Mouse (Mus musculus) intestine, postnatal 0 days (tissue): Measurements from ENCODE around the gene Slc9b2. TPM values are rescaled to one million over a fixed set of nuclear protein-coding genes. Genes with fewer than 3 reads are reported as not detected.

ENCODE experiments used
- ATAC-seq: fragments of 200-750 bp; cut with Nextera tagmentation; 2 replicates; pipeline ENCODE4 v1.8.0; 2017; ENCODE audit warnings: mild to moderate bottlenecking, moderate TSS enrichment, moderate library complexity
- H3K27ac ChIP-seq: fragments of 300-500 bp; sonication (generic); 2 replicates; pipeline ENCODE4 v1.5.1; 2014; ENCODE audit warnings: mild to moderate bottlenecking, low read depth, low read length, moderate library complexity
- H3K27me3 ChIP-seq: fragments of 300-500 bp; sonication (generic); replicated peaks from 2 replicates; pipeline ENCODE4 v1.6.1; 2014; ENCODE audit warnings: low read length, mixed read lengths; ENCODE audit not compliant: control insufficient read depth, insufficient read depth
- H3K36me3 ChIP-seq: fragments of 300-500 bp; sonication (generic); 2 replicates; pipeline ENCODE4 v1.6.1; 2014; ENCODE audit warnings: mild to moderate bottlenecking, moderate library complexity; ENCODE audit not compliant: control insufficient read depth, insufficient read depth
- H3K4me1 ChIP-seq: fragments of 300-500 bp; sonication (generic); replicated peaks from 2 replicates; pipeline ENCODE4 v1.6.1; 2014; ENCODE audit warnings: antibody characterized with exemption, low read length, mixed read lengths; ENCODE audit not compliant: control insufficient read depth, insufficient read depth
- H3K4me2 ChIP-seq: fragments of 300-500 bp; sonication (generic); replicated peaks from 2 replicates; pipeline ENCODE4 v1.6.1; 2014; ENCODE audit warnings: low read depth, mild to moderate bottlenecking, moderate library complexity
- H3K4me3 ChIP-seq: fragments of 300-500 bp; sonication (generic); 2 replicates; pipeline ENCODE4 v1.5.1; 2014; ENCODE audit warnings: low read depth, low read length
- H3K9ac ChIP-seq: fragments of 300-500 bp; sonication (generic); 2 replicates; pipeline ENCODE4 v1.6.1; 2014; ENCODE audit warnings: mild to moderate bottlenecking, low read depth, low read length
- H3K9me3 ChIP-seq: fragments of 300-500 bp; sonication (generic); 2 replicates; pipeline ENCODE4 v1.6.1; 2016; ENCODE audit warnings: mixed run types; ENCODE audit not compliant: control insufficient read depth
- CTCF ChIP-seq: sonication (generic); IDR thresholded peaks from 2 replicates; pipeline ENCODE4 v1.5.1; 2016; ENCODE audit warnings: low read depth, mild to moderate bottlenecking, control low read depth, antibody characterized with exemption, moderate library complexity
- WGBS: fragments of 180-500 bp; shearing (Covaris S2); extraction: QIAGEN DNeasy Blood & Tissue Kit; methylation state at CpG from one replicate; pipeline ENCODE4 v1.1.7; 2014; 5-methylcytosine and 5-hydroxymethylcytosine counted together
- polyA plus RNA-seq: library from polyadenylated mRNA; unstranded; fragments of >200 nt; fragmentation: Nextera tagmentation; extraction: Ambion mirVana; gene quantifications from 2 replicates; pipeline ENCODE4 v1.2.1, GENCODE M21; 2015

The Slc9b2 gene
- polyA plus RNA-seq, result 0.59 and 0.68 TPM in 2 replicates

- H3K9ac ChIP-seq, result no peak within 1 kb of the TSS
Observed at GRCm38 (mm10) chr3:135307411-135308259, at the start of gene Slc9b2. Slc9b2 (plus strand) TSS chr3:135307700.

GRCm38 (mm10) chr3:135258919-135259318, 48.6 kb upstream of the Slc9b2 start:
- no peaks in the 10 kb centered on the region for H3K9me3 ChIP-seq
- peaks cover 61% of the 10 kb centered on the region for H3K36me3 ChIP-seq
- no peak for ATAC-seq
- WGBS, result 89% methylated on average over 10 of the region's 10 CpGs
- no peak overlapping the region for H3K9ac ChIP-seq
- no peak overlapping the region for H3K27ac ChIP-seq
- H3K4me1 ChIP-seq, result no peaks in the 10 kb centered on the region
- no peaks in the 10 kb centered on the region for H3K27me3 ChIP-seq
- TF ChIP-seq CTCF, result no peak
- H3K4me3 ChIP-seq, result no peak overlapping the region
- no peak overlapping the region for H3K4me2 ChIP-seq

More at GRCm38 (mm10) chr3:135307411-135308259, at the start of gene Slc9b2:
- Histone ChIP-seq H3K36me3 (no peaks in the 10 kb centered on the region), H3K4me3 (peak within 1 kb of the TSS; percentile 24), H3K4me1 (0 out of 2 replicates have a peak, but pooled peaks cover 3% of the 10 kb centered on the region), H3K27me3 (no peaks in the 10 kb centered on the region), H3K27ac (no peak within 1 kb of the TSS), H3K9me3 (no peaks in the 10 kb centered on the region), H3K4me2 (peak within 1 kb of the TSS; percentile 67)
- no peak for TF ChIP-seq CTCF
- peak; percentile 83; the same call in 1 of the 2 replicates for ATAC-seq
- WGBS, result 9% methylated on average over 25 of the region's 28 CpGs

- no peaks in the 10 kb centered on the region for H3K27me3 ChIP-seq
- no peaks in the 10 kb centered on the region for H3K4me1 ChIP-seq
- no peak for TF ChIP-seq CTCF
- H3K9ac ChIP-seq, result no peak overlapping the region
- H3K4me2 ChIP-seq, result no peak overlapping the region
- no peaks in the 10 kb centered on the region for H3K9me3 ChIP-seq
- peaks cover 73% of the 10 kb centered on the region for H3K36me3 ChIP-seq
- WGBS, result 95% methylated on average over 7 of the region's 7 CpGs
- no peak for ATAC-seq
- H3K27ac ChIP-seq, result no peak overlapping the region
- H3K4me3 ChIP-seq, result no peak overlapping the region
Observed at GRCm38 (mm10) chr3:135260233-135260632, 47.3 kb upstream of the Slc9b2 start.

GRCm38 (mm10) chr3:135268616-135269015, 38.9 kb upstream of the Slc9b2 start:
- Histone ChIP-seq H3K27ac (no peak overlapping the region), H3K9me3 (no peaks in the 10 kb centered on the region), H3K27me3 (no peaks in the 10 kb centered on the region), H3K9ac (no peak overlapping the region), H3K4me3 (no peak overlapping the region), H3K4me2 (no peak overlapping the region), H3K36me3 (peaks cover 63% of the 10 kb centered on the region), H3K4me1 (no peaks in the 10 kb centered on the region)
- no peak for TF ChIP-seq CTCF
- ATAC-seq, result no peak
- 91% methylated on average over 5 of the region's 5 CpGs for WGBS

GRCm38 (mm10) chr3:135269391-135269990, 38.0 kb upstream of the Slc9b2 start:
- Histone ChIP-seq H3K4me1 (no peaks in the 10 kb centered on the region), H3K9ac (no peak overlapping the region), H3K4me2 (no peak overlapping the region), H3K36me3 (peaks cover 55% of the 10 kb centered on the region), H3K9me3 (no peaks in the 10 kb centered on the region), H3K27me3 (no peaks in the 10 kb centered on the region), H3K4me3 (no peak overlapping the region), H3K27ac (no peak overlapping the region)
- no peak for ATAC-seq
- 67% methylated on average over 10 of the region's 10 CpGs for WGBS
- no peak for TF ChIP-seq CTCF

GRCm38 (mm10) chr3:135272627-135273026, 34.9 kb upstream of the Slc9b2 start:
- 61% methylated on average over 12 of the region's 12 CpGs for WGBS
- TF ChIP-seq CTCF, result no peak
- H3K9ac ChIP-seq, result no peak overlapping the region
- H3K4me1 ChIP-seq, result no peaks in the 10 kb centered on the region
- H3K27me3 ChIP-seq, result no peaks in the 10 kb centered on the region
- no peak for ATAC-seq
- peaks cover 39% of the 10 kb centered on the region for H3K36me3 ChIP-seq
- no peak overlapping the region for H3K4me3 ChIP-seq
- H3K9me3 ChIP-seq, result no peaks in the 10 kb centered on the region
- no peak overlapping the region for H3K27ac ChIP-seq
- H3K4me2 ChIP-seq, result no peak overlapping the region
